Mouse (Mus musculus) heart, postnatal 25 days (tissue): Measurements from ENCODE around the gene Itgam. TPM values are rescaled to one million over a fixed set of nuclear protein-coding genes. Genes with fewer than 3 reads are reported as not detected.
"Not testable (repeated sequence)": the region's sequence is repeated elsewhere in the genome, so short reads cannot be mapped to it uniquely, and the experiment has no call there.

ENCODE experiments used
- DNase-seq: peaks from one replicate; pipeline ENCODE4 v3.0.0; 2022; ENCODE audit warnings: low spot score
- intact Hi-C: fragments of 180-260 bp; cut with DNase I; formaldehyde crosslinking; loops from one replicate; pipeline ENCODE4 v1.15.1; 2025
- total RNA-seq, 2 experiments: library from RNA; stranded (reverse); gene quantifications; 2 replicates each; pipeline ENCODE4 v1.2.3; 2021

The Itgam gene
- 1 to 10 TPM; 4.6 to 5.1 TPM for total RNA-seq

GRCm38 (mm10) chr7:128062456-128062855, at the start of gene Itgam, which contains the start of gene Gm49368:
Gene Itgam (plus strand): TSS chr7:128062640.
Gene Gm49368 (plus strand): TSS chr7:128062683.
- intact Hi-C loops: no loop called here
- DNase-seq: no peak

DNA sequence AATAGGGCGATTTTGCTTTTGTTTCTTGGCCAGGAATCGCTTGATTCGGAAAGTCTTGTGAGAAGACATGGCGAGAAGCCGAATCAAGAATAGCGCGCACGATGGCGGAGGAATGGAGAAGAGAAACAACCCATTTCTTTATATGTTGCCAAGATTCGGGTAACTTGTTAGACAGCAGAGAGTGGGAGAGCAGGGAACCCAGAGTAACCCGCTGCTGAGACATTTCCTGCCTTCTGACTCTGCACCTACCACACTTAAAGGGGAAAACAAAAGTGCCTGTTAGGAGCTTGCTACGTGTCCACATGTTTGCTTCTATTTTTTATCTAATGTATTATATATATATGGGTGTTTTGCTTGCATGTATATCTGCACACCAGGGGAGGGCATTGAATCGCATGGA, 49.3 kb upstream of the Itgam start:
- DNase-seq: no peak
- intact Hi-C loops: no loop called here

DNA sequence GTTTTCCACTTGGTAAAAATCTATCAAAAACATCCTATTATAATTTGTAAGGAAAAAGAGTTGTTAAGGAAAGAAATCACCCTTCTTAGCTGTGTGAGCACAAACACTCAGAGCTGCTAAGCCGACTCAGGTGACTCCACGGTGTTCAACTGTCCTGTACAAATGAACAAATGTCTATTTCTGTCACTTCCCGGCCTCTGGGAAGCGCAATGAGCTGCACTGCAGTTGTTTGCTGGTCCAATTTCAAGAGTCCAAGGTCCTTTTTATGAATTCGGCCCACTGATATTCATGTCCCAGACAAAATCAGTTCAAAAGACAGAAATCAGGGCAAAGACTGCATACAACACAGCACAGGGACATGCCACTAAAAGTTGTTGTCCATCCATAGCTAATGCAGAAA, 46.3 kb upstream of the Itgam start:
- DNase-seq, intact Hi-C loops: not testable (repeated sequence)

GRCm38 (mm10) chr7:128016650-128017049, 45.8 kb upstream of the Itgam start:
- DNase-seq: no peak

DNA sequence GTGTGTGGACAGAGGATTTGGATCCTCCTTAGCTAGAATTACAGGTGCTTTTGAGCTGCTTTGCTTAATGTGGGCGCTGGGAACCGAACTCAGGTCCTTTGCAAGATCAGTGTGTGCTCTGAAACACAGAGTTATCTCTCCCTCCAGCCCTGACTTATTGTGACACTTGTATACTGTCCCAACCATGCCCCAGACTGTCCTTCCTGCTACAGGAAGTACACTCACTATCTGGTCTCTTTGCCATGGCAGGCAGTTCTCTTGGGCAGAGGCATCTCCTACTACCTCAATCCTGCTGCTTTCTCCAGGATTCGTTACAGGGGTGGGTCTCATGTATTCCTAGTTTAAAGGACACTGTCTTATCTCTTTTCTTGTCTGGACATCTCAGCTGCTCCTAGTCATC, 44.2 kb upstream of the Itgam start:
- intact Hi-C loops: no loop called here
- DNase-seq: no peak

More at GRCm38 (mm10) chr7:128016650-128017049, 45.8 kb upstream of the Itgam start:
- intact Hi-C loops: no loop called here

DNA sequence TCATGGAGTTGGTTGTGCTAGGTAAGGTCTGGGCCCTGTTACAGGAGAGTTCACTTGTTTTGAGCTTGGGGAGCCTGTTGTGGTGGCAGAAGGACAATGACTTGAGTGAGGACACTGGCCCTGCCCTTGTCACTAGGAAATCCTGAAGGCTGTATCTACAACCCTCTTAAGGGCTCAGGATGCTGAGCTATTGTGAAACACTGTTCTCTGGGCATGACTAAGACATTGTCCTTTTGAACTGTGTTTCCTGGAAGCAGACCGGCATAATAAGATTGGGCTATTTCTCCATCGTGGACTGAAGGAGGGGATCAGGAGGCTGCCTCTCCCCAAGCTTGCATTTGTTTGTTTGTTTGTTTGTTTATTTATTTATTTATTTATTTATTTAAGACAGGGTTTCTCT, 43.3 kb upstream of the Itgam start:
- DNase-seq: no peak
- intact Hi-C loops: no loop called here

DNA sequence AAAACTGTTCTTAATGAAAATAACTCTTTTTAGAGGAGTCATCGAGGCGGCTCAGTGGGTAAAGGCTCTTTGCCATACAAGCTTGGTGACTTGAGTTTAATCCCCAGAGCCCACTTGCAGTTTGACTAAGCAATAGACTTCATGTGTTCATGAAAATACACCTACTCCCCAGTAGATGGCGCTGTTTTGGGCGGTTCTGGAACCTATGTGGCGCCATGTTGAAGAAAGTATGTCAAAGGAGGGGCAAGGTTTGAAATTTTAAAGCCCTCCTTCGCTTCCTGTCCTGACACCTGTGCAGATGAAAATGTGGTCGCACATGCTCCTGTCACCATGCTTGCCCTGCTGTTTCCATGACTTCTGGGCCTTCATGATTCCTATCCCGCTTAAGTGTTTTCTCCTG, 39.5 kb upstream of the Itgam start:
- intact Hi-C loops: no loop called here
- DNase-seq: no peak

DNA sequence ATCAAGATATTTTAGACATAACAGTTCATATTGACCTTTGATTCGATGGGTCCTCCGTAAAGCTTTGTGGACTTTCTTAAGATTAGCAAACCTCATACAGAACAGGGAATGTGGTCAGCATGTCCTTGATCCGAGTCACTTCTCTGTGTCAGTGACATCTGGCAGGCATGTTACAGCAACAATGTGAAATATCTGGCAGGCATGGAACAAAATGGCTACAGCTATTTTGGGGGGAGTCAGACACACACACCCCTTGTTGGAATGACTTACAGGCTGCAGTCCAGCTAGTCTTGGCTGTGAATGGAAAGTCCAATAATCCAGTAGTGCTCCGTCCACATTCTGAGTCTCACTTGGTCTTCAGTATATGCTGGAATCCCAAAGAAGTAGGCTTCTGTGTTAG, 38.9 kb upstream of the Itgam start:
- intact Hi-C loops: no loop called here
- DNase-seq: no peak

- DNase-seq: no peak
- intact Hi-C loops: no loop called here
Observed at GRCm38 (mm10) chr7:128024364-128024763, 38.1 kb upstream of the Itgam start.

GRCm38 (mm10) chr7:128024932-128025331, 37.5 kb upstream of the Itgam start:
- DNase-seq: no peak
- intact Hi-C loops: no loop called here

- intact Hi-C loops: no loop called here
- no peak for DNase-seq
Observed at GRCm38 (mm10) chr7:128025381-128025780, 37.1 kb upstream of the Itgam start.

- intact Hi-C loops: no loop called here
- no peak for DNase-seq
Observed at GRCm38 (mm10) chr7:128031403-128031976, 30.9 kb upstream of the Itgam start.

DNA sequence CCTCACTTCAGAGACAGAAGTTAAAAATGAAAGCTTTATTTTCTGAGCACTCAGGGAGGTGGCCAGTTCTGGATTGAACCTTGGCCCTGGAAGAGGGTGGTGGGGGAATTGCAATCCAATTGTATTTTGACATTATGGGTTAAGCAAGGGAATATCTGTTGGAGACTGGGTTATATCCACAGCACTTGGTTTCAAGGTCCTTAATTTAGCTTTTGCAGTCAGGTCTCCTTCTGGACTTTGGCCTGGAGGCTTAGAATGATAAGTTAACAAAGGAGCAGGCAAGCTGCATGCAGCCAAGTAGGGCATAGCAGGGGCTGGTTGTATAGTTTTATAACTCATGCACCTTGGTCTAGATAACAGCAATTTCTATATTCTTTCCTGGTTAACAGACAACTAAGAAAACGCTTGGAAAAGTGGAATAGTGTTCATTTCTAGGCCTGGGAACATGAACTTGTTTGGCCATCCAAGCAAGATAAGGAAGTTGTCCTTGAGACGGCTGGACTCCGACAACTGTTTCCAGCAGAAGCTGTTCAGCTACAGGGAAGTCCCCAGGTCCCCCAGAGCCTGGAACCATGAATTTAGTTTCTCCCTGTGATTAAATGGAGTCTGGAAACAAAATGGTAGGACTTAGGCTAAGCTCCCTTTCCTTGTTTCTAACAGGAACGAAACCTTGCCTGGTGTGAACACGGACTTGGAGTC, 30.0 kb upstream of the Itgam start:
- intact Hi-C loops: no loop called here
- no peak for DNase-seq

DNA sequence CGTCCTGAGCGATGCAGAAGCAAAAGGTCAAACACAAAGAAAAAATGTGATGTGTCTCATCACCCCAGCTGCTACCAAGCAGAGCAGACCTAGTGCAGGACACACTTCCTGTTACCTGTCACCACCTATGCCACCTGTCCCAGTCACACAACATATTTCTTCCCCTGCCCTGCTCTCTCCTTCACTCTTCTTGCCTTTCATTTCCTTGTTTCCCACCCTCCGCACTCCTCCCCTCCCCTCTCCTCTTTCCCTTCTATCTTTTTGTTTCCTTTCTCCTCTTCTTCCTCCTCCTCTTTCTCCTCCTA, 29.5 kb upstream of the Itgam start:
- no peak for DNase-seq
- intact Hi-C loops: no loop called here

- DNase-seq: no peak
- intact Hi-C loops: no loop called here
Observed at GRCm38 (mm10) chr7:128033616-128034015, 28.8 kb upstream of the Itgam start.

DNA sequence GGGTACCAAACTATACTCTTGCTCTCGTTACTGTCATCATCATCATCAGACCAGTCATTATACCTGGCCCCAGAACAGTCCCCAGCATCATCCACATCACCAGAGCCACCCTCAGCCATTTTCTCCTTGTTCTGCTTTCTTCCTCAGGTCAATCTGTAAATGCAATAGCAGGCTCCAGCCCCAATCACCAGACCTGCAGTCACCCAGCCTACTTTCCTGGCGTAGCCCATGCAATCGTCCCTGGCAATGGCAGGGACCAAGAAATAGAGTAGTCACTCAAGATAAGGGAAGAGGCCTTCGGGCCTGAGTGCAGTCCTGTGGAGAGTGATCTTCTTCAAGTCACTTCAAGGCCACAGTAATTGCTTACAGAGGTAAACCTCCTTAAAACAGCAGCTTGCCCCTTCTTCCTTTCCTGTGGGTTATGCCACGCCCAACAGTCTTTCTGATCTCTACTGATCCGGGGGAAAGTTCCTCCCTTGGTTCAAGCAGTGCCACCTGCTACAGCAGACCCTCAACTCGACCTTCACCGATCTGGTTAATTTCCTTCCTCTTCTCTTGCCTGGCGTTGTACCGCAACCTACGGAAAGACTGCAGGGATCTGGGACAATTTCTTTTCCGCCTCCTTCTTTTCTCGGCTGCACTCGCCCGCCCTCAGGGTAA, 20.1 kb upstream of the Itgam start:
- intact Hi-C loops, DNase-seq: not testable (repeated sequence)

DNA sequence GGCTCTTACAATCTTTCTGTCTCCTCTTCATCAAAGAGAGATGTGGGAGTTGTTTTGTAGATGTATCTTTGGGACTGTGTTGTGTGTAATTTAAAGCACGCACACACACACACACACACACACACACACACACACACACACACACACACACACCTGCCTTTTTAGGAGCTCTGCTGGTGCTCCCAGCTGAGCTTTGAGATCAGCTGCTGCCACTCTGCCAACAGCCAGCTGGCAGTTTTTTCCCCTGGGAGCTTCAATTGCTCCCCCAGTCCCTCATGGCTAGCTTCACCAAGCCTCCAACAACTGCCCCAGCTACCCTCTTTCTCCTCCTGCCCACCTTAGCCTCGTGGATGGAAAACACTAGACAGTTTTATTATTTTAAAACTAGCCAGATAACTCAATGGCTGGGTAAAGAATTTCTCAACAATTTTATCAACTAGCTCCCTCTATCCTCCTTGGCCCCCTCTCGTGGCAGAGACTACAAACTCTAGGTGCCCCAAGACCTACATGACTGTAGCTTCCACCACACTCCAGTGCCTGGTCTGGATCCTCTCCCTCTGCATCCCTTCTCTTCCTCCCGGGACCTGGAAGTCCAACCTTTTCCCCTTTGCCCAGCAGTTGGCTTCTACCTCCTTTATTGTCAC, 18.2 kb upstream of the Itgam start:
- intact Hi-C loops: no loop called here
- no peak for DNase-seq

DNA sequence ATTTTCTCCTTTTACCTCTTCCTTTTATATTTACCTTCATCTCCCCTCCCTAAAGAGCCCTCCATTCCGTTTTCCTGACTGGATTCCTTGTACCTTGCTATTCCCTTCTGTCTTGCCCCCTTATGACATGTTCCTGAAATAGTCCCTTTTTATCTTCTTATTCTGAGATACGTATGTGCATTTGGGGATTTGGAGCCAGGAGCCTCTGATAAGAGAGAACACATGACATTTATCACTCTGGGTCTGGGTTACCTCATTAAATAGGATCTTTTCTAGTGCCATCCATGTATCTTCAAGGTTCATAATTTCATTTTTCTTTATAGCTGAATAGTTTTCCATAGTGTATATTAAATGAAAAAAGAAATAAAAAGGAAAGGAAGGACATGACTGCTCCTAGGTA, 16.8 kb upstream of the Itgam start:
- intact Hi-C loops: no loop called here

GRCm38 (mm10) chr7:128048819-128049218, 13.6 kb upstream of the Itgam start:
- intact Hi-C loops: no loop called here
- no peak for DNase-seq

More for the DNA sequence above, 16.8 kb upstream of the Itgam start:
- no peak for DNase-seq

- intact Hi-C loops: no loop called here
- no peak for DNase-seq
Observed at GRCm38 (mm10) chr7:128049254-128049653, 13.2 kb upstream of the Itgam start.

- intact Hi-C loops: no loop called here
- DNase-seq: no peak
Observed at GRCm38 (mm10) chr7:128050739-128051138, 11.7 kb upstream of the Itgam start.
